Mouse (Mus musculus) CH12.LX (cell line): Measurements from ENCODE around the gene Utp11. TPM values are rescaled to one million over a fixed set of nuclear protein-coding genes. Genes with fewer than 3 reads are reported as not detected.

ENCODE experiments used
- DNase-seq: peaks from one replicate; pipeline ENCODE4 v3.0.0-alpha.2; 2013; ENCODE audit errors: extremely low read depth
- H3K27ac ChIP-seq: 2 replicates; pipeline ENCODE4 v1.5.1; 2012; ENCODE audit warnings: low read depth, mild to moderate bottlenecking, control low read depth, moderate library complexity; ENCODE audit not compliant: insufficient read depth
- H3K27me3 ChIP-seq: replicated peaks from 2 replicates; pipeline ENCODE3; 2012; ENCODE audit warnings: inconsistent platforms
- H3K36me3 ChIP-seq, 2 experiments: replicated peaks in 1 of 2; 2 replicates each; pipeline versions ENCODE3 to v1.6.1; 2012; ENCODE audit warnings: inconsistent platforms in 1 of 2, low read length in 1 of 2, mild to moderate bottlenecking in 1 of 2, mixed read lengths in 1 of 2, moderate library complexity in 1 of 2; ENCODE audit not compliant: control insufficient read depth in 1 of 2, insufficient read depth in 1 of 2
- H3K4me1 ChIP-seq, 2 experiments: 2 replicates each; pipeline ENCODE4 v1.6.1; 2012; ENCODE audit warnings: inconsistent platforms in 1 of 2, moderate library complexity in 1 of 2; ENCODE audit not compliant: insufficient read depth in 2 of 2, control insufficient read depth in 1 of 2
- H3K4me2 ChIP-seq: 2 replicates; pipeline ENCODE4 v1.6.1; 2012; ENCODE audit warnings: low read depth, mild to moderate bottlenecking, control low read depth; ENCODE audit not compliant: poor library complexity, insufficient read depth, severe bottlenecking
- H3K4me3 ChIP-seq, 3 experiments: fragments of 150-350 bp in 1 of 3; sonication (generic) in 1 of 3; replicated peaks in 1 of 3; 2 replicates each; pipeline versions ENCODE3 to v1.5.1; 2011 to 2012; ENCODE audit warnings: low read depth in 2 of 3, low read length in 2 of 3, mild to moderate bottlenecking in 2 of 3, moderate library complexity in 2 of 3, control low read depth in 1 of 3, improper control_type of control experiment in 1 of 3, inconsistent platforms in 1 of 3, mixed read lengths in 1 of 3; ENCODE audit not compliant: poor library complexity in 1 of 3
- H3K79me2 ChIP-seq: replicated peaks from 2 replicates; pipeline ENCODE4 v1.6.1; 2012; ENCODE audit warnings: mild to moderate bottlenecking, moderate library complexity; ENCODE audit not compliant: control insufficient read depth, poor library complexity, insufficient read depth, severe bottlenecking; ENCODE audit errors: extremely low read depth
- H3K9ac ChIP-seq: 2 replicates; pipeline ENCODE4 v1.6.1; 2012; ENCODE audit warnings: low read depth, mild to moderate bottlenecking, control low read depth, moderate library complexity; ENCODE audit not compliant: insufficient read depth
- H3K9me3 ChIP-seq: replicated peaks from 2 replicates; pipeline ENCODE3; 2012; ENCODE audit warnings: low read length, inconsistent platforms, mixed read lengths
- EP300 ChIP-seq: IDR thresholded peaks from 2 replicates; pipeline ENCODE4 v1.6.1; 2011; ENCODE audit warnings: low read length, improper control_type of control experiment
- ETS1 ChIP-seq: conservative IDR thresholded peaks from 2 replicates; pipeline ENCODE4 v1.6.1; 2012; ENCODE audit warnings: low read depth, mild to moderate bottlenecking, inconsistent platforms, low read length, improper control_type of control experiment, moderate library complexity
- GABPA ChIP-seq: IDR thresholded peaks from 2 replicates; pipeline ENCODE4 v1.6.1; 2012; ENCODE audit warnings: low read depth, low read length, improper control_type of control experiment, inconsistent platforms; ENCODE audit not compliant: insufficient replicate concordance
- JUN ChIP-seq: IDR thresholded peaks from 2 replicates; pipeline ENCODE4 v1.6.1; 2011; ENCODE audit warnings: low read depth, mild to moderate bottlenecking, low read length, improper control_type of control experiment, moderate library complexity; ENCODE audit not compliant: insufficient read depth
- NELFE ChIP-seq: IDR thresholded peaks from 2 replicates; pipeline ENCODE4 v1.6.1; 2011; ENCODE audit warnings: low read depth, low read length, improper control_type of control experiment
- NRF1 ChIP-seq: IDR thresholded peaks from 2 replicates; pipeline ENCODE4 v1.6.1; 2014; ENCODE audit warnings: low read depth, mild to moderate bottlenecking, inconsistent platforms, low read length, improper control_type of control experiment, moderate library complexity
- POLR2AphosphoS2 ChIP-seq: IDR thresholded peaks from 2 replicates; pipeline ENCODE4 v1.6.1; 2011; ENCODE audit warnings: low read depth, low read length, improper control_type of control experiment
- RCOR1 ChIP-seq: conservative IDR thresholded peaks from 2 replicates; pipeline ENCODE4 v1.6.1; 2012; ENCODE audit warnings: low read depth, mild to moderate bottlenecking, inconsistent platforms, low read length, improper control_type of control experiment
- SIN3A ChIP-seq: IDR thresholded peaks from 2 replicates; pipeline ENCODE4 v1.6.1; 2012; ENCODE audit warnings: low read length, improper control_type of control experiment, inconsistent platforms
- TCF12 ChIP-seq: IDR thresholded peaks from 2 replicates; pipeline ENCODE4 v1.6.1; 2014; ENCODE audit warnings: low read depth, mild to moderate bottlenecking, inconsistent platforms, low read length, improper control_type of control experiment
- UBTF ChIP-seq: IDR thresholded peaks from 2 replicates; pipeline ENCODE4 v1.6.1; 2012; ENCODE audit warnings: low read depth, mild to moderate bottlenecking, inconsistent platforms, low read length, improper control_type of control experiment, moderate library complexity
- USF1 ChIP-seq: IDR thresholded peaks from 2 replicates; pipeline ENCODE4 v1.6.1; 2014; ENCODE audit warnings: low read depth, mild to moderate bottlenecking, inconsistent platforms, low read length, improper control_type of control experiment
- dilution Hi-C: fragments of 300-500 bp; cut with MboI; formaldehyde crosslinking; loops from 2 replicates; pipeline ENCODE4 v1.14.3; 2020; ENCODE audit warnings: low sequenced_read_pairs; ENCODE audit not compliant: extremely low pct_unique_long_range_greater_than_20kb, extremely low pct_ligation_motif_present
- in situ Hi-C: fragments of 300-500 bp; cut with MboI; formaldehyde crosslinking; loops from 3 replicates; pipeline ENCODE4 v1.14.3; 2019; ENCODE audit warnings: low sequenced_read_pairs, low pct_ligation_motif_present, low pct_unique_long_range_greater_than_20kb, mixed read lengths
- polyA plus RNA-seq: library from polyadenylated mRNA; unstranded; fragments of >175 nt; gene quantifications from 2 replicates; pipeline ENCODE4 v1.2.1, GENCODE M21; 2012; ENCODE audit warnings: low read depth; ENCODE audit not compliant: insufficient read length
- total RNA-seq, 2 experiments: library from RNA; depleted of rRNA; stranded (reverse); fragments of 300-350 nt in 1 of 2; fragments of >200 nt in 1 of 2; gene quantifications; 2 replicates each; pipeline ENCODE4 v1.2.3; 2012 to 2014

The Utp11 gene
- total and polyA plus RNA-seq, 3 experiments = 52.7 to 102 (median 78.1) TPM

DNA sequence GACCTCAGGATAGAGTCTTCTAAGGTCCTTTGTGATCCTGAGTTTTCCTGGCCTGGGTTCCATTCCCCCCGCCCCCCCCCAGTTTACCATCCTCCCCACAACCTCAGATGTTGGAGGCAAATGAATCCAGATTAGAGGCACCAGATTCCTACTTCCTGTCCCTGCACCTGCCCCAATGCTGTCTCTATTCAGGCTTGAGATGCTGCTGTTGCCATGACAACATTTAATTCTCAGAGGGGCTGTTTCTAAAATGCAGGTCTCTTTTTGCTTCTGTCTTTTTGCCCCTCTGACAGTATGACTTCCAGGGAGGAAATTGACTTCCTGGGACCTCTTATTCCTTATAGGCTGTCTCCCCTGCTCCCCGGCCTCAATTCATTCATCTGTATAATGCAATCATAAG, 43.6 kb upstream of the Utp11 start:
- Histone ChIP-seq H3K9me3 (no peaks in the 10 kb centered on the region), H3K4me1 (peaks cover 21 to 56% of the 10 kb centered on the region in 2 experiments), H3K4me2 (no peak overlapping the region), H3K27ac (no peak overlapping the region), H3K79me2 (no peaks in the 10 kb centered on the region), H3K9ac (no peak overlapping the region), H3K27me3 (no peaks in the 10 kb centered on the region), H3K36me3 (peaks cover 7 to 26% of the 10 kb centered on the region in 2 experiments), H3K4me3 (no peak overlapping the region)
- no peak for TF ChIP-seq USF1
- no peak for TF ChIP-seq TCF12
- TF ChIP-seq SIN3A = no peak
- TF ChIP-seq GABPA = no peak
- no peak for TF ChIP-seq RCOR1
- DNase-seq = no peak
- in situ Hi-C loops (no loop called here), dilution Hi-C loops (no loop called here)

DNA sequence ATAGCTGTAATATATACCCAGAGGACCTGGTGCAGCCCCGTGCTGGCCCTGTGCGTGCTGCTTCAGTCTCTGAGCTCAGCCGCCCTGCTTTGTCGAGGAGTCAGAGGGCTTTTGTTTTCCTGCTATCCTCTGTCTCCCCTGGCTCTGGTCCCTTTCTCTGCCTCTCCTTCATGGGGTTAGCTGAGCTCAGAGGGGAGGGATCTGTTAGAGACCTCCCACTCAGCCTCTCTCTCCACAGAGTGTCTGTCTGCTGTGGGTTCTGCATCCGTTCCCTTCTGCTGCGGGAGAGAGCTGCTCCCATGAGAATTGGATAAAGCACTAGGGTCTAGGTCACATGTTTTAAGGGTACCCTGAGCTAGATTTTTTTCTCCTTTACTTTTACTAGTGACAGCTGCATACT, 32.7 kb upstream of the Utp11 start:
- H3K9me3 ChIP-seq = no peaks in the 10 kb centered on the region
- no peak for TF ChIP-seq POLR2AphosphoS2
- no peak for TF ChIP-seq NELFE
- TF ChIP-seq EP300 = no peak
- TF ChIP-seq NRF1 = no peak
- no peak for TF ChIP-seq TCF12
- TF ChIP-seq UBTF = no peak
- TF ChIP-seq ETS1 = no peak
- no peak for TF ChIP-seq JUN
- in situ Hi-C loops (no loop called here), dilution Hi-C loops (no loop called here)
- H3K27ac ChIP-seq = no peak overlapping the region
- H3K4me1 ChIP-seq = no peaks in the 10 kb centered on the region; a peak in 1 of 4 replicates
- H3K4me3 ChIP-seq = no peak overlapping the region
- no peak overlapping the region for H3K9ac ChIP-seq
- H3K79me2 ChIP-seq = no peaks in the 10 kb centered on the region
- H3K36me3 ChIP-seq = peaks cover 83 to 95% of the 10 kb centered on the region in 2 experiments
- no peak overlapping the region for H3K4me2 ChIP-seq
- H3K27me3 ChIP-seq = no peaks in the 10 kb centered on the region
- no peak for DNase-seq

DNA sequence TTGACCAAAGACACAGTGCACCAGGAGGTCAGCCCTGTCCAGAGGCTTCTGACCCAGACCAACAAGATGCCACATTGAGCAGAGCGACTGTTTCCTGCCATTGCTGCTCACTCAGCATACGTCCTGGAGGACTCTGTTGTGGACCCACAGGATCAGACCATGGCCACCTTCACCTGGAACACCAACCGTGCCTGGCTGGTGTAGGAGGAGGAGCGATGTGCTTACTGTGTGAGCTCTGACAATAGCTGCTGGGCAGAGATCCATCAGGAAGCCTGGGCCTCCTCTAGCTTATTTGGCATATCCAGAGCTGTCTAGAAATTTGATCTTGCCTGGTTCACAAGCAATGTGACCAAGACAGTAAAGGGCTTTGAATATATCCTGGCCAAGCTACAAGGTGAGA, 25.7 kb upstream of the Utp11 start:
- Histone ChIP-seq H3K27me3 (no peaks in the 10 kb centered on the region), H3K27ac (no peak overlapping the region), H3K9me3 (no peaks in the 10 kb centered on the region), H3K79me2 (peaks cover 23% of the 10 kb centered on the region), H3K36me3 (peaks cover 63 to 79% of the 10 kb centered on the region in 2 experiments), H3K9ac (no peak overlapping the region), H3K4me1 (peaks cover 11 to 14% of the 10 kb centered on the region in 2 experiments), H3K4me2 (no peak overlapping the region), H3K4me3 (no peak overlapping the region)
- in situ Hi-C loops = no loop called here
- DNase-seq = no peak
- dilution Hi-C loops = no loop called here
- TF ChIP-seq NRF1 = no peak
- TF ChIP-seq, all 38 proteins: peak for 0
